ENCODE assay signal across 25 mouse cellular contexts in the genomic region with DNA sequence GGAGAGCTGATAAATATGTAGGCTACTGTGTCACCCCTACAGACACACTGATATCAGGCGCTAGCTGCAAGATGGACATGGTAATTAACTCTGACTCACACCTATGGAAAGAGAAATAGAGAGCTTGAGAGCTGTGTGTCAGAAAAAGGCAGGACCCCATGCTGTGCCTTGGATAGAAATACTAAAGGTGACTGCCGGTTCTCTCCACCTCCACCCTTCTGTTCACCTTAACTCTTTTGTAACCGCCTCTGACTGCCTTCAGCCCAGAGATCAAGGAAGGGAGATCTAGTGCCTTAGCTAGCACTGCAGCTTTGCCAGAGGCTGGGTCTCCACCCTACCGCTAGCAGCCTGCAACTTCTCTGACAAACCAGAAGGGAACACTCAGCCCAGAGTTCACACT.
DNase-seq lines count a peak whose midpoint lies in the region; ATAC-seq and TF ChIP-seq lines count a peak whose summit lies in the region.
"Had no signal": no experiment of that assay in that cellular context is flagged by ENCODE, and none has a peak within 500 bp of the region (broad histone marks: within the 10 kb centered on the region; RNA-seq: fewer than 3 reads in every experiment).

No protein-coding gene starts in this region.

- no peaks in the 10 kb centered on the region for H3K27me3 ChIP-seq in forebrain, embryonic 10.5 days (ENCODE audit: poor library complexity, severe bottlenecking)
- no peaks in the 10 kb centered on the region for H3K27me3 ChIP-seq in forebrain, embryonic 12.5 days
- no peaks in the 10 kb centered on the region; the same call in 1 of the 2 replicates for H3K27me3 ChIP-seq in hindbrain, embryonic 11.5 days (ENCODE audit: control insufficient read depth, insufficient read depth, low read length)
- H3K27me3 ChIP-seq: forebrain, embryonic 13.5 days; heart, embryonic 13.5 days; kidney, embryonic 15.5 days; liver, embryonic 12.5 days had no signal

- TF ChIP-seq CTCF in lung, adult 2 months (IDR thresholded peaks at IDR 0.05; ENCODE audit: insufficient read depth, low read length), result no peak

- H3K4me1 ChIP-seq in forebrain, embryonic 10.5 days, result peaks cover 45% of the 10 kb centered on the region
- H3K4me1 ChIP-seq in forebrain, embryonic 12.5 days, result peaks cover 30% of the 10 kb centered on the region
- H3K4me1 ChIP-seq in hindbrain, embryonic 11.5 days (replicated peaks; ENCODE audit: control insufficient read depth, insufficient read depth, low read length), result peaks cover 9% of the 10 kb centered on the region; the same call in 1 of the 2 replicates
- H3K4me1 ChIP-seq in lung, adult 2 months (ENCODE audit: control insufficient read depth, insufficient read depth, low read length), result no peaks in the 10 kb centered on the region

- no peak for TF ChIP-seq POLR2A in lung, adult 2 months (IDR thresholded peaks at IDR 0.05; ENCODE audit: borderline replicate concordance, extremely low read depth, low read depth, low read length)

- H3K9me3 ChIP-seq in forebrain, embryonic 10.5 days, result no peaks in the 10 kb centered on the region; the same call in 1 of the 2 replicates
- H3K9me3 ChIP-seq in forebrain, embryonic 12.5 days, result peaks cover 5% of the 10 kb centered on the region; the same call in 1 of the 2 replicates
- H3K9me3 ChIP-seq in hindbrain, embryonic 11.5 days (ENCODE audit: control insufficient read depth, low read length), result 0 out of 2 replicates have a peak, but pooled peaks cover 3% of the 10 kb centered on the region
- H3K9me3 ChIP-seq: forebrain, embryonic 13.5 days; kidney, embryonic 15.5 days; liver, embryonic 12.5 days had no signal

- no peak overlapping the region for H3K4me2 ChIP-seq in forebrain, embryonic 12.5 days
- no peak overlapping the region for H3K4me2 ChIP-seq in hindbrain, embryonic 11.5 days (replicated peaks; ENCODE audit: low read depth, low read length)
- H3K4me2 ChIP-seq: forebrain, embryonic 13.5 days; heart, embryonic 13.5 days; kidney, embryonic 15.5 days; liver, embryonic 12.5 days had no signal

- ATAC-seq in forebrain, embryonic 12.5 days (ENCODE audit: low FRiP score), result no peak
- no peak for ATAC-seq in hindbrain, embryonic 11.5 days (ENCODE audit: low FRiP score)
- ATAC-seq: forebrain, embryonic 13.5 days; hindbrain, embryonic 16.5 days; liver, embryonic 12.5 days; liver, postnatal 0 days; lung, postnatal 0 days had no signal

- 79% methylated on average over 4 of the region's 4 CpGs for WGBS in forebrain, embryonic 10.5 days
- WGBS in forebrain, embryonic 12.5 days, result 67% methylated on average over 4 of the region's 4 CpGs
- WGBS in hindbrain, embryonic 11.5 days, result 86% methylated on average over 4 of the region's 4 CpGs
- 82% methylated on average over 4 of the region's 4 CpGs for WGBS in lung, adult 2 months

- DNase-seq in forebrain, embryonic 10.5 days (ENCODE audit: extremely low spot score, low spot score), result no peak
- DNase-seq in cerebellum, adult 11 months, result peak; percentile 59
- DNase-seq in cerebellum, adult 9-10 months, result peak; percentile 82
- peak; percentile 73 to 82 for DNase-seq in cerebellum, postnatal 36 days
- no peak for DNase-seq in hindbrain, embryonic 11.5 days (ENCODE audit: low spot score)
- DNase-seq in adrenal gland, adult (ENCODE audit: inconsistent age in 2 of 2, low spot score in 1 of 2), result no peak
- DNase-seq in lung, adult 2 months, result no peak
- DNase-seq: adrenal gland, postnatal 10 days; heart, postnatal 10 days; kidney, adult 18-20 months; kidney, postnatal 25 days; liver, postnatal 0 days; midbrain, embryonic 14.5 days; right cerebral cortex, postnatal 25 days; spleen, adult 18-20 months; thymus, postnatal 14 days had no signal

- H3K4me3 ChIP-seq in forebrain, embryonic 10.5 days, result no peak overlapping the region
- no peak overlapping the region for H3K4me3 ChIP-seq in forebrain, embryonic 12.5 days (replicated peaks)
- no peak overlapping the region for H3K4me3 ChIP-seq in hindbrain, embryonic 11.5 days (ENCODE audit: low read depth, low read length)
- no peak overlapping the region for H3K4me3 ChIP-seq in lung, adult 2 months (replicated peaks; ENCODE audit: extremely low read depth, low read depth, low read length)
- H3K4me3 ChIP-seq: erythroblast, embryonic 14.5 days; forebrain, embryonic 13.5 days; heart, embryonic 13.5 days; hindbrain, embryonic 10.5 days; kidney, embryonic 15.5 days; liver, embryonic 12.5 days had no signal

- H3K36me3 ChIP-seq in forebrain, embryonic 10.5 days (replicated peaks), result peaks cover 10% of the 10 kb centered on the region
- no peaks in the 10 kb centered on the region for H3K36me3 ChIP-seq in forebrain, embryonic 12.5 days (replicated peaks)
- no peaks in the 10 kb centered on the region for H3K36me3 ChIP-seq in hindbrain, embryonic 11.5 days (ENCODE audit: control insufficient read depth, insufficient read depth, low read length)
- H3K36me3 ChIP-seq: hindbrain, embryonic 10.5 days; kidney, embryonic 15.5 days had no signal

- H3K27ac ChIP-seq in forebrain, embryonic 10.5 days, result peak overlapping the region; percentile 53; the same call in 1 of the 2 replicates
- H3K27ac ChIP-seq in forebrain, embryonic 12.5 days, result no peak overlapping the region
- H3K27ac ChIP-seq in hindbrain, embryonic 11.5 days (ENCODE audit: low read depth, low read length), result no peak overlapping the region
- H3K27ac ChIP-seq: forebrain, embryonic 13.5 days; heart, embryonic 13.5 days; hindbrain, embryonic 10.5 days; kidney, embryonic 15.5 days; liver, embryonic 12.5 days had no signal

- H3K9ac ChIP-seq in forebrain, embryonic 12.5 days, result no peak overlapping the region
- H3K9ac ChIP-seq in hindbrain, embryonic 11.5 days (ENCODE audit: low read depth, low read length), result no peak overlapping the region
- H3K9ac ChIP-seq: forebrain, embryonic 13.5 days; heart, embryonic 13.5 days; kidney, embryonic 15.5 days; liver, embryonic 12.5 days; liver, postnatal 0 days had no signal

Comparison
In these comparisons a context has a peak if more than half of its experiments do, and no peak if none do; other contexts are left out.
1. DNase-seq: peak in cerebellum, adult 11 months (single experiment), cerebellum, adult 9-10 months (single experiment) and cerebellum, postnatal 36 days (2 of 2); none in forebrain, embryonic 10.5 days (single experiment), hindbrain, embryonic 11.5 days (single experiment), adrenal gland, adult (0 of 2) and lung, adult 2 months (single experiment).